Mouse (Mus musculus) E14TG2a.4 (cell line): ENCODE measurements at regions not wholly inside any gene's neighbourhood (a gene's known extent, or its start where the extent isn't known, plus 50 kb on each side); places are given as distances from the start of the nearest gene placed in this dataset.
"Not testable (repeated sequence)": the region's sequence is repeated elsewhere in the genome, so short reads cannot be mapped to it uniquely, and the experiment has no call there.

Experiments
- CTCF ChIP-seq: conservative IDR thresholded peaks from 2 replicates; pipeline ENCODE4 v1.5.1; 2014; ENCODE audit warnings: low read length
- NANOG ChIP-seq: IDR thresholded peaks from 2 replicates; pipeline ENCODE4 v1.6.1; 2014; ENCODE audit warnings: borderline replicate concordance, low read length, mixed read lengths

- TF ChIP-seq NANOG, CTCF: not testable (repeated sequence)
Observed at GRCm38 (mm10) chrX:93917367-93917766, 51.1 kb upstream of the AU015836 start.
